Comparison of ENCODE assay signal across 12 mouse cellular contexts in genomic region chr5:124809708-124810366, GRCm38 (mm10). TPM values are rescaled to one million over a fixed set of nuclear protein-coding genes. Genes with fewer than 3 reads are reported as not detected.
DNase-seq lines count a peak whose midpoint lies in the region; ATAC-seq lines count a peak whose summit lies in the region.
"Had no signal": no experiment of that assay in that cellular context is flagged by ENCODE, and none has a peak within 500 bp of the region (broad histone marks: within the 10 kb centered on the region; RNA-seq: fewer than 3 reads in every experiment).

No protein-coding gene starts in this region.

- no peaks in the 10 kb centered on the region for H3K36me3 ChIP-seq in hindbrain, embryonic 12.5 days
- H3K36me3 ChIP-seq: forebrain, embryonic 12.5 days; stomach, embryonic 15.5 days had no signal

- no peak overlapping the region for H3K4me3 ChIP-seq in hindbrain, embryonic 12.5 days
- H3K4me3 ChIP-seq: forebrain, embryonic 12.5 days; stomach, embryonic 15.5 days had no signal

- no peak overlapping the region for H3K27ac ChIP-seq in hindbrain, embryonic 12.5 days
- H3K27ac ChIP-seq: forebrain, embryonic 12.5 days; stomach, embryonic 15.5 days had no signal

- no peak for ATAC-seq in hindbrain, embryonic 12.5 days (ENCODE audit: low FRiP score)
- ATAC-seq: intestine, embryonic 16.5 days had no signal

- WGBS in hindbrain, embryonic 12.5 days: 80% methylated on average over 4 of the region's 4 CpGs

- peak; percentile 56 for DNase-seq in gastrocnemius, adult 18-20 months (ENCODE audit: low spot score)
- DNase-seq in gastrocnemius, postnatal 14 days: no peak
- peak; percentile 37 for DNase-seq in Muller cell, postnatal 12 days (ENCODE audit: inconsistent ontology term)
- DNase-seq in frontal cortex, postnatal 36 days (ENCODE audit: low spot score in 2 of 2): peak; percentile 58 to 77
- DNase-seq in lung, adult 18-20 months: peak; percentile 25 to 46
- no peak for DNase-seq in testis, postnatal 14 days (ENCODE audit: low spot score)
- DNase-seq in spleen, postnatal 36 days (ENCODE audit: low spot score in 2 of 2): no peak
- DNase-seq: liver had no signal

- H3K4me1 ChIP-seq in hindbrain, embryonic 12.5 days: no peaks in the 10 kb centered on the region
- H3K4me1 ChIP-seq: forebrain, embryonic 12.5 days; stomach, embryonic 15.5 days had no signal

- no peaks in the 10 kb centered on the region for H3K27me3 ChIP-seq in hindbrain, embryonic 12.5 days
- H3K27me3 ChIP-seq: forebrain, embryonic 12.5 days; stomach, embryonic 15.5 days had no signal

- intact Hi-C loops in gastrocnemius, postnatal 14 days (cut with DNase I; ENCODE audit: low total_unique reads): no loop called here

- no peak overlapping the region for H3K9ac ChIP-seq in hindbrain, embryonic 12.5 days
- H3K9ac ChIP-seq: forebrain, embryonic 12.5 days; stomach, embryonic 15.5 days had no signal

- H3K9me3 ChIP-seq in hindbrain, embryonic 12.5 days (replicated peaks): no peaks in the 10 kb centered on the region
- H3K9me3 ChIP-seq: forebrain, embryonic 12.5 days; stomach, embryonic 15.5 days had no signal

- H3K4me2 ChIP-seq in hindbrain, embryonic 12.5 days (replicated peaks): no peak overlapping the region
- H3K4me2 ChIP-seq: forebrain, embryonic 12.5 days; stomach, embryonic 15.5 days had no signal

RNA-seq across cellular contexts. Expression of gene Ccdc92, which starts 52.4 kb away (rescaled TPM):
- total RNA-seq in gastrocnemius, adult 18-20 months (2021): under 1 TPM; 0.30 to 0.45 TPM
- total RNA-seq in gastrocnemius, postnatal 14 days (2021): under 1 TPM; 0.24 to 0.80 TPM
- polyA plus RNA-seq in hindbrain, embryonic 12.5 days (2016; fragmentation: Nextera tagmentation; extraction: Ambion mirVana): 26.1 and 27.9 TPM in 2 replicates

RNA-seq across cellular contexts. Expression of gene Zfp664, which starts 52.7 kb away (rescaled TPM):
- total RNA-seq in gastrocnemius, adult 18-20 months (2021): 10 to 100 TPM; 15.9 to 22.7 TPM
- total RNA-seq in gastrocnemius, postnatal 14 days (2021): 10 to 100 TPM; 19.6 to 20.8 TPM
- polyA plus RNA-seq in hindbrain, embryonic 12.5 days (2016; fragmentation: Nextera tagmentation; extraction: Ambion mirVana): 145 and 152 TPM in 2 replicates

Comparison
In these comparisons a context has a peak if more than half of its experiments do, and no peak if none do; other contexts are left out.
1. DNase-seq: peak in gastrocnemius, adult 18-20 months (single experiment), Muller cell, postnatal 12 days (single experiment), frontal cortex, postnatal 36 days (2 of 2) and lung, adult 18-20 months (2 of 2); none in gastrocnemius, postnatal 14 days (single experiment), testis, postnatal 14 days (single experiment) and spleen, postnatal 36 days (0 of 2).